In the genomic region with DNA sequence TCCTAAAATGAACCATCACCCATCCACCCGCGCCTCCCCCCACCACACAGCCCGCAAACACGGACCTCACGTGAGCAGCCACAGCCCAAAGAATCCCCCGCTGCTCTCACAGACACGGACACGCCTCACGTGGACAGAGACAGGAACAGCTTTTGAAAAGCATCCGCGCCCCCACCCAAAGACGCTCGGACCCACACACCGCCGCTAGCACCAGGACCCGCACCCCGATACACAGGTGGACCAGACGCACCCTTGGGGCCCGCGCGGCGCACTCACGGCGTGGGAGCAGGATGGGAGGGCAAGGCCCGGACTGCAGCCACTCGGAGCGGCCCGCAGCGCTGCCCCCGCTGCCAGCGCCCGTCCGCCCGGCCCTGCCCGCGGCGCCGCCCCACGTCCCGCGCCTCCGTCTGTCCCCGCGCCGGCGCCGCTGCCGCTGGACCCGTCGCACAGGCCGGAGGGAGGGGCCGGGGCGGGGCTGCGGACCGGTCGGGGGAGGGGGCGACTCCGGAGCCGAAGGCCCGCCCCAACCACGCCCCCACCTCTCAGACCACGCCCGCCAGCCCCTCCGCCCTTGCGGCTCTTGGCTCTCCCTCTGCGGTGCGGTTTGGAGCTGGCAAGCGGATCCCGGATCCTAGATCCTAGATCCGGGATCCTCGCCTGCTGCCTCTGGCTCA, we compare ENCODE assay signal across 8 mouse cellular contexts. TPM values are rescaled to one million over a fixed set of nuclear protein-coding genes. Genes with fewer than 3 reads are reported as not detected.
DNase-seq lines count a peak whose midpoint lies in the region; ATAC-seq and TF ChIP-seq lines count a peak whose summit lies in the region.

A gene (minus strand): TSS at position 445 of the 674 bp plus-strand sequence.

- H3ac ChIP-seq in C2C12 (ENCODE audit: control insufficient read depth, insufficient read length, low read depth), result peak within 1 kb of the TSS; percentile 91

- peak; percentile 75 for ATAC-seq in erythroblast, adult 5-6 weeks (replicated peaks; ENCODE audit: low FRiP score, poor library complexity, severe bottlenecking)
- peak; percentile 93 for ATAC-seq in kidney, embryonic 15.5 days (replicated peaks; ENCODE audit: low FRiP score)
- ATAC-seq in limb, embryonic 15.5 days (ENCODE audit: insufficient number of reproducible peaks, low FRiP score, low TSS enrichment, low read depth), result peak; percentile 92
- ATAC-seq in midbrain, postnatal 0 days (ENCODE audit: low FRiP score), result peak; percentile 89

- H3K4me3 ChIP-seq in C2C12 (ENCODE audit: insufficient read depth, poor library complexity, severe bottlenecking), result peak within 1 kb of the TSS; percentile 66
- peak within 1 kb of the TSS; percentile 79 for H3K4me3 ChIP-seq in heart, embryonic 10.5 days
- H3K4me3 ChIP-seq in kidney, embryonic 15.5 days (replicated peaks), result peak within 1 kb of the TSS; percentile 91
- H3K4me3 ChIP-seq in limb, embryonic 15.5 days, result peak within 1 kb of the TSS; percentile 93
- peak within 1 kb of the TSS; percentile 74 for H3K4me3 ChIP-seq in midbrain, postnatal 0 days (ENCODE audit: low read depth, low read length)

- peak; percentile 96 for DNase-seq in brain, embryonic 14.5 days (ENCODE audit: low read depth)
- peak; percentile 94 for DNase-seq in heart, embryonic 10.5 days (ENCODE audit: low spot score)
- peak; percentile 93 for DNase-seq in midbrain, postnatal 0 days (ENCODE audit: low spot score)
- DNase-seq in spleen, postnatal 14 days (ENCODE audit: low spot score in 2 of 2), result peak; percentile 69 to 75

- H3K36me3 ChIP-seq in C2C12 (ENCODE audit: control insufficient read depth, insufficient read depth), result peaks cover 13% of the 10 kb centered on the region
- peaks cover 29% of the 10 kb centered on the region for H3K36me3 ChIP-seq in heart, embryonic 10.5 days
- peaks cover 30% of the 10 kb centered on the region for H3K36me3 ChIP-seq in kidney, embryonic 15.5 days
- peaks cover 28% of the 10 kb centered on the region for H3K36me3 ChIP-seq in limb, embryonic 15.5 days
- peaks cover 23% of the 10 kb centered on the region for H3K36me3 ChIP-seq in midbrain, postnatal 0 days (ENCODE audit: insufficient read depth, low read length)

- H3K27ac ChIP-seq in heart, embryonic 10.5 days, result peak within 1 kb of the TSS; percentile 94
- peak within 1 kb of the TSS; percentile 74 for H3K27ac ChIP-seq in kidney, embryonic 15.5 days
- peak within 1 kb of the TSS; percentile 87 for H3K27ac ChIP-seq in limb, embryonic 15.5 days
- H3K27ac ChIP-seq in midbrain, postnatal 0 days (ENCODE audit: low read depth, low read length), result peak within 1 kb of the TSS; percentile 85

- H3K4me1 ChIP-seq in heart, embryonic 10.5 days, result peaks cover 52% of the 10 kb centered on the region
- peaks cover 32% of the 10 kb centered on the region for H3K4me1 ChIP-seq in kidney, embryonic 15.5 days
- peaks cover 26% of the 10 kb centered on the region for H3K4me1 ChIP-seq in limb, embryonic 15.5 days
- 0 out of 2 replicates have a peak, but pooled peaks cover 6% of the 10 kb centered on the region for H3K4me1 ChIP-seq in midbrain, postnatal 0 days (ENCODE audit: insufficient read depth, low read length)

- peak within 1 kb of the TSS; percentile 83 for H3K4me2 ChIP-seq in kidney, embryonic 15.5 days
- H3K4me2 ChIP-seq in limb, embryonic 15.5 days, result peak within 1 kb of the TSS; percentile 86
- H3K4me2 ChIP-seq in midbrain, postnatal 0 days (ENCODE audit: low read depth, low read length, poor library complexity, severe bottlenecking), result peak within 1 kb of the TSS; percentile 81

- peaks cover 39% of the 10 kb centered on the region for H3K79me3 ChIP-seq in C2C12 (ENCODE audit: low read depth)

- WGBS in heart, embryonic 10.5 days, result under 1% methylated on average over 43 of the region's 71 CpGs
- 2% methylated on average over 60 of the region's 71 CpGs for WGBS in kidney, embryonic 15.5 days
- under 1% methylated on average over 53 of the region's 71 CpGs for WGBS in limb, embryonic 15.5 days
- 2% methylated on average over 49 of the region's 71 CpGs for WGBS in midbrain, postnatal 0 days

- TF ChIP-seq CTCF in C2C12 (IDR thresholded peaks at IDR 0.05; ENCODE audit: control insufficient read depth, insufficient read depth, insufficient read length), result no peak
- no peak for TF ChIP-seq CTCF in brain, embryonic 14.5 days (IDR thresholded peaks at IDR 0.05; ENCODE audit: borderline replicate concordance, extremely low read depth, insufficient read depth, insufficient read length)
- TF ChIP-seq CTCF in midbrain, postnatal 0 days (IDR thresholded peaks at IDR 0.05), result peak; percentile 36; the same call in 1 of the 2 replicates

- peaks cover 53% of the 10 kb centered on the region for H3K79me2 ChIP-seq in C2C12 (ENCODE audit: control insufficient read depth, insufficient read depth)

- H3K9me3 ChIP-seq in heart, embryonic 10.5 days, result no peaks in the 10 kb centered on the region
- no peaks in the 10 kb centered on the region for H3K9me3 ChIP-seq in kidney, embryonic 15.5 days (replicated peaks)
- no peaks in the 10 kb centered on the region for H3K9me3 ChIP-seq in limb, embryonic 15.5 days
- H3K9me3 ChIP-seq in midbrain, postnatal 0 days (ENCODE audit: low read length), result no peaks in the 10 kb centered on the region

- no peaks in the 10 kb centered on the region for H3K27me3 ChIP-seq in C2C12 (ENCODE audit: control insufficient read depth, insufficient read depth, insufficient read length)
- H3K27me3 ChIP-seq in heart, embryonic 10.5 days (ENCODE audit: insufficient read depth, poor library complexity, severe bottlenecking), result no peaks in the 10 kb centered on the region; the same call in 1 of the 2 replicates
- no peaks in the 10 kb centered on the region for H3K27me3 ChIP-seq in kidney, embryonic 15.5 days
- H3K27me3 ChIP-seq in limb, embryonic 15.5 days, result no peaks in the 10 kb centered on the region
- H3K27me3 ChIP-seq in midbrain, postnatal 0 days (ENCODE audit: insufficient read depth, low read length), result no peaks in the 10 kb centered on the region

- H3K9ac ChIP-seq in kidney, embryonic 15.5 days, result peak within 1 kb of the TSS; percentile 87
- H3K9ac ChIP-seq in limb, embryonic 15.5 days, result peak within 1 kb of the TSS; percentile 93
- peak within 1 kb of the TSS; percentile 75 for H3K9ac ChIP-seq in midbrain, postnatal 0 days (replicated peaks; ENCODE audit: low read length, poor library complexity, severe bottlenecking)

- TF ChIP-seq POLR2A in brain, embryonic 14.5 days (IDR thresholded peaks at IDR 0.05; ENCODE audit: borderline replicate concordance, extremely low read depth, insufficient read depth, insufficient read length, poor library complexity, severe bottlenecking), result peak; percentile 47; the same call in 1 of the 2 replicates

TF ChIP-seq in C2C12, 6 proteins besides CTCF, POLR2A, EP300 and RAD21:
- TF ChIP-seq MAX (IDR thresholded peaks at IDR 0.05) (no peak), USF1 (IDR thresholded peaks at IDR 0.05; ENCODE audit: low read depth) (no peak), MYOG (IDR thresholded peaks at IDR 0.05; ENCODE audit: control insufficient read depth, extremely low read depth, insufficient read length) (no peak)

RNA-seq across cellular contexts. Expression of the gene that starts here (rescaled TPM):
- polyA plus RNA-seq in C2C12 (2012; fragmentation: generic; extraction: Trizol), result 44.4 TPM
- 96.5 and 127 TPM in 2 replicates for polyA plus RNA-seq in brain, embryonic 14.5 days (2012; rRNA removed)
- total RNA-seq in erythroblast, adult 5-6 weeks (2015; ENCODE audit: low replicate concordance), result 3.3 and 8.8 TPM in 2 replicates
- 2.6 TPM in 1 of 2 replicates, not detected in the other for total RNA-seq in erythroblast, adult 5-6 weeks (2017; ENCODE audit: low replicate concordance)
- polyA plus RNA-seq in heart, embryonic 10.5 days (2016; fragmentation: Nextera tagmentation; extraction: Ambion mirVana), result 30.3 and 32.6 TPM in 2 replicates
- polyA plus RNA-seq in kidney, embryonic 15.5 days (2015; fragmentation: Nextera tagmentation; extraction: Ambion mirVana), result 28.4 and 37.2 TPM in 2 replicates
- 38.9 and 39.7 TPM in 2 replicates for polyA plus RNA-seq in limb, embryonic 15.5 days (2015; fragmentation: Nextera tagmentation; extraction: Ambion mirVana)
- total RNA-seq in midbrain, postnatal 0 days (2014; rRNA removed), result 164 and 171 TPM in 2 replicates
- polyA plus RNA-seq in midbrain, postnatal 0 days (2015; fragmentation: Nextera tagmentation; extraction: Ambion mirVana), result 108 and 109 TPM in 2 replicates

Comparison
In these comparisons a context has a peak if more than half of its experiments do, and no peak if none do; other contexts are left out.
1. Peak in every context shown above with its lines: DNase-seq, ATAC-seq, H3K4me3 ChIP-seq and H3K27ac ChIP-seq.
2. RNA of the gene that starts here (total RNA-seq): 164 to 171 TPM in midbrain, postnatal 0 days; 2.6 to 8.8 TPM in erythroblast, adult 5-6 weeks; every median in the first group is over 10 times any median in the second.